Mouse (Mus musculus): ENCODE data around the gene Bbx. TPM values are rescaled to one million over a fixed set of nuclear protein-coding genes. Genes with fewer than 3 reads are reported as not detected.

The Bbx gene
- 24.8 and 29.2 TPM in 2 replicates for polyA plus RNA-seq (2016; fragmentation: Nextera tagmentation; extraction: Ambion mirVana)

- peak within 1 kb of the TSS; percentile 91 for H3K9ac ChIP-seq
- H3K27ac ChIP-seq = peak within 1 kb of the TSS; percentile 93
- peak; percentile 97 for ATAC-seq (ENCODE audit: low FRiP score, low read depth)
- H3K9me3 ChIP-seq = no peaks in the 10 kb centered on the region
- no peaks in the 10 kb centered on the region for H3K36me3 ChIP-seq
- H3K27me3 ChIP-seq (replicated peaks) = no peaks in the 10 kb centered on the region
- H3K4me2 ChIP-seq (replicated peaks) = peak within 1 kb of the TSS; percentile 100
- 1% methylated on average over 55 of the region's 55 CpGs for WGBS
- H3K4me1 ChIP-seq = peaks cover 13% of the 10 kb centered on the region; the same call in 1 of the 2 replicates
- peak within 1 kb of the TSS; percentile 87 for H3K4me3 ChIP-seq
These were observed at the start of gene Bbx for GRCm38 (mm10) chr16:50432062-50432878. Gene Bbx (minus strand): TSS chr16:50432390.

- Histone ChIP-seq H3K4me1 (no peaks in the 10 kb centered on the region), H3K36me3 (no peaks in the 10 kb centered on the region), H3K4me3 (no peak overlapping the region), H3K9ac (no peak overlapping the region), H3K9me3 (no peaks in the 10 kb centered on the region), H3K4me2 (replicated peaks) (peak overlapping the region; percentile 31; the same call in 1 of the 2 replicates), H3K27ac (no peak overlapping the region), H3K27me3 (replicated peaks) (no peaks in the 10 kb centered on the region)
- no peak for ATAC-seq (ENCODE audit: low FRiP score, low read depth)
- whole genome bisulfite sequencing = 68% methylated on average over 7 of the region's 7 CpGs
These were observed 49.7 kb upstream of the Bbx start for GRCm38 (mm10) chr16:50481892-50482291.

DNA sequence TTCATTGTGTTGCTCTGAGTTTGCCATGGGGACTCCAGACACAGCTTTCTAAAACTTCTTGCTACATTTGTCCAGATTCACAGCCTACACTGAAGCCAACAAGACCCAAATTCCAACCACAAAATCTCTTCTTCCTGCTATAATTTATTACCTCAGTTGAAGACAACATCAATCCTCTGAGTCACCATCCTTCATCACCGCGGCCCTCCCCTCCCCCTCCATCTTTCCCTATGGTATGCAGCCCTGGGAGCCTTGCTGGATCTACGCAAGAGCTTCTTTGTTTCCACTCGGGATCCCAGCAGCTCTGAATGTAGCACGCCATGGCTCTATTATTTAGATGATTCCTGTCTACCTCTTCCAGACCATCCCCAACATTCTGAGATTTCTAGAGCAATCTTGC, 49.2 kb upstream of the Bbx start:
- no peak overlapping the region for H3K9ac ChIP-seq

DNA sequence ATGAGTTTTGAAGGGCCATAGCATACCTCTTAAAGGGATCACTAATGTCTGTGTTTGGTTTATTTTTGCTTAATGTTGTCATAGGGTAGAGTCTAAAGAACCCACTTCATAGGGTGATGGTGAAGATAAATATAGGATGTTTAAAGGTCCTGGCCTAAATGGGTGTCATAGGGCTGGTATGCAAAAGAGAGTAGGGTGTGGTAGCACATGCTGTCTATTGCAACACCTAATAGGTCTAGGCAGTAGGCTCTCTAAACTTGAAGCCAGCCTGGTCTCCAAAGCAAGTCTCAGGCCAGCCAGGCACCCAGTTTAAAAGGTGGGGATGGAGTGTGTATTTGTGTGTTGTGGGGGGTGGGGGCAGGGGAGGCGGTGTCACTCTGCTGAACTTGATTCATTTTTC, 46.5 kb upstream of the Bbx start:
- H3K36me3 ChIP-seq = no peaks in the 10 kb centered on the region
- H3K4me1 ChIP-seq = no peaks in the 10 kb centered on the region
- H3K9me3 ChIP-seq = no peaks in the 10 kb centered on the region
- H3K27me3 ChIP-seq (replicated peaks) = no peaks in the 10 kb centered on the region
- ATAC-seq (ENCODE audit: low FRiP score, low read depth) = no peak
- no peak overlapping the region for H3K9ac ChIP-seq
- no peak overlapping the region for H3K4me2 ChIP-seq (replicated peaks)
- no peak overlapping the region for H3K27ac ChIP-seq
- WGBS = 85% methylated on average over 1 of the region's 1 CpGs
- no peak overlapping the region for H3K4me3 ChIP-seq

More for the DNA sequence above, 49.2 kb upstream of the Bbx start:
- WGBS = 61% methylated on average over 5 of the region's 5 CpGs
- H3K4me1 ChIP-seq = no peaks in the 10 kb centered on the region
- H3K27ac ChIP-seq = no peak overlapping the region
- H3K27me3 ChIP-seq (replicated peaks) = no peaks in the 10 kb centered on the region
- no peak overlapping the region for H3K4me2 ChIP-seq (replicated peaks)
- H3K4me3 ChIP-seq = no peak overlapping the region
- no peaks in the 10 kb centered on the region for H3K9me3 ChIP-seq
- no peaks in the 10 kb centered on the region for H3K36me3 ChIP-seq
- no peak for ATAC-seq (ENCODE audit: low FRiP score, low read depth)

GRCm38 (mm10) chr16:50477628-50478027, 45.4 kb upstream of the Bbx start:
- Histone ChIP-seq H3K27me3 (replicated peaks) (no peaks in the 10 kb centered on the region), H3K4me2 (replicated peaks) (no peak overlapping the region), H3K4me1 (no peaks in the 10 kb centered on the region), H3K27ac (no peak overlapping the region), H3K9ac (no peak overlapping the region), H3K4me3 (no peak overlapping the region), H3K36me3 (no peaks in the 10 kb centered on the region), H3K9me3 (no peaks in the 10 kb centered on the region)
- 90% methylated on average over 6 of the region's 6 CpGs for WGBS
- no peak for ATAC-seq (ENCODE audit: low FRiP score, low read depth)

- H3K27me3 ChIP-seq (replicated peaks) = no peaks in the 10 kb centered on the region
- H3K9me3 ChIP-seq = no peaks in the 10 kb centered on the region
- H3K36me3 ChIP-seq = no peaks in the 10 kb centered on the region
- WGBS = 28% methylated on average over 10 of the region's 10 CpGs
- peak overlapping the region; percentile 35 for H3K4me2 ChIP-seq (replicated peaks)
- H3K9ac ChIP-seq = no peak overlapping the region
- H3K27ac ChIP-seq = no peak overlapping the region
- ATAC-seq (ENCODE audit: low FRiP score, low read depth) = no peak
- H3K4me3 ChIP-seq = no peak overlapping the region
- H3K4me1 ChIP-seq = 0 out of 2 replicates have a peak, but pooled peaks cover 6% of the 10 kb centered on the region
These were observed 30.2 kb upstream of the Bbx start for GRCm38 (mm10) chr16:50462226-50462870.

- Histone ChIP-seq H3K9ac (no peak overlapping the region), H3K4me2 (replicated peaks) (no peak overlapping the region), H3K4me1 (0 out of 2 replicates have a peak, but pooled peaks cover 6% of the 10 kb centered on the region), H3K36me3 (no peaks in the 10 kb centered on the region), H3K4me3 (no peak overlapping the region), H3K9me3 (no peaks in the 10 kb centered on the region), H3K27me3 (replicated peaks) (no peaks in the 10 kb centered on the region), H3K27ac (no peak overlapping the region)
- no peak for ATAC-seq (ENCODE audit: low FRiP score, low read depth)
- WGBS = 48% methylated on average over 3 of the region's 3 CpGs
These were observed 27.0 kb upstream of the Bbx start for GRCm38 (mm10) chr16:50459146-50459545.

DNA sequence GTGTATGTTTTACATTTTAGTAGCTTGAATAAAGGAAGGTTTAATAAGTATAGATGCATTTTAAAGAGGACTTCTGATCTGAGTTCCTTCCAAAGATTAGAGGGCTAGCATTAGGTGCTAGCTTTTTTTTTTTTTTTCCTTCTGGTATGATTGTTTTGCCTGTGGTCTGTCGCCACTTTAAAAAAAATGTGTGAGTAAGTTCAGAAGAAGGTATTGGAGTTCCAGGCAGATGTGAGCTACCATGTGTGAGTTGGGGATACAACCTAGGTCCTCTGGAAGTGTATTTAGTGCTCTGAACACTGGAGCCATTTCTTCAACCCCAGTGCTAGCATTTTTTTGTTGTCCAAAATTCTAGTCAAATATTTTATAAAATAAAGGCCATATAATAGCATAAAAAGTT, 23.9 kb upstream of the Bbx start:
- 78% methylated on average over 1 of the region's 1 CpGs for WGBS
- no peak overlapping the region for H3K4me3 ChIP-seq
- no peak overlapping the region for H3K9ac ChIP-seq
- H3K27ac ChIP-seq = no peak overlapping the region
- H3K36me3 ChIP-seq = no peaks in the 10 kb centered on the region
- H3K4me1 ChIP-seq = no peaks in the 10 kb centered on the region
- ATAC-seq (ENCODE audit: low FRiP score, low read depth) = no peak
- no peak overlapping the region for H3K4me2 ChIP-seq (replicated peaks)
- no peaks in the 10 kb centered on the region for H3K27me3 ChIP-seq (replicated peaks)
- H3K9me3 ChIP-seq = no peaks in the 10 kb centered on the region

DNA sequence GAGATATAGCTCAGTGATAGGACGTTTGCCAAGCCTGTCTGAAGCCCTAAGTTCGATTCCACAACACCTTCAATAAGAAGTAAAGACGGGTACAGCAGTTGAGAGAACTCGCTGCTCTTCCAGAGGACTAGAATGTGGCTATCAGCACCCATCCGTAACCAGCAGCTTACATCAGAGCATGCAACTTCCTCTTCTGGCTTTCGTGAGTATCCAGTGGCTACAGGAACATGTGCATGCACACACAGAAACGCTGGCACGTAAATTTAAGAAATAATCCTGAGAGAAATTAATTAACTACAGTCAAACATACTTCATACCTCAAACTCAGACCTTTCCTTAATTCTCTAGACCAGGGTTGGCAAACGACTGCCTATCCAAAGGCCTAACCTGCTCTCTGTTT, 16.9 kb upstream of the Bbx start:
- no peak overlapping the region for H3K4me2 ChIP-seq (replicated peaks)
- no peaks in the 10 kb centered on the region for H3K27me3 ChIP-seq (replicated peaks)
- ATAC-seq (ENCODE audit: low FRiP score, low read depth) = no peak
- H3K4me1 ChIP-seq = no peaks in the 10 kb centered on the region
- no peak overlapping the region for H3K27ac ChIP-seq
- H3K9me3 ChIP-seq = no peaks in the 10 kb centered on the region
- no peak overlapping the region for H3K4me3 ChIP-seq
- no peak overlapping the region for H3K9ac ChIP-seq
- WGBS = 87% methylated on average over 9 of the region's 9 CpGs
- H3K36me3 ChIP-seq = no peaks in the 10 kb centered on the region

DNA sequence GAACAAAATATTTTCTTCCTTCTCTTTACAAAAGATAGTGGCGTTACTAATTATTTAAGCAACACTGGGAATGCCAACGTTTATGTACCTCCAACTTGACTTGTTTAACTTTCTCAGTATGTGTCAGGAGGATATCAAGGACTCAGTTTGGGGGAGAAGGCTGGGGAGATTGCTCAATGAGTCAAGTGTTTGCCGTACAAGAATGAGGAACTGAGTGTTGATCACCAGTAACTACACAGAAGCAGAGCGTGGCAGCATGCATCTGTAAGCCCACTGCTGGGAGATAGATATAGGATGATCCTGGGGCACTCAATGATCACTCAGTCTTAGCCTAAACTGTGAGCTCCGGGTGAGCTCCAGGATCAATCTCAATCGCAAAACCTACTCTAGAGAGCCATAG, 12.8 kb upstream of the Bbx start:
- Histone ChIP-seq H3K9ac (no peak overlapping the region), H3K36me3 (no peaks in the 10 kb centered on the region), H3K9me3 (no peaks in the 10 kb centered on the region), H3K27ac (no peak overlapping the region), H3K4me1 (no peaks in the 10 kb centered on the region), H3K4me2 (replicated peaks) (no peak overlapping the region), H3K27me3 (replicated peaks) (no peaks in the 10 kb centered on the region), H3K4me3 (no peak overlapping the region)
- no peak for ATAC-seq (ENCODE audit: low FRiP score, low read depth)
- 84% methylated on average over 6 of the region's 6 CpGs for whole genome bisulfite sequencing

DNA sequence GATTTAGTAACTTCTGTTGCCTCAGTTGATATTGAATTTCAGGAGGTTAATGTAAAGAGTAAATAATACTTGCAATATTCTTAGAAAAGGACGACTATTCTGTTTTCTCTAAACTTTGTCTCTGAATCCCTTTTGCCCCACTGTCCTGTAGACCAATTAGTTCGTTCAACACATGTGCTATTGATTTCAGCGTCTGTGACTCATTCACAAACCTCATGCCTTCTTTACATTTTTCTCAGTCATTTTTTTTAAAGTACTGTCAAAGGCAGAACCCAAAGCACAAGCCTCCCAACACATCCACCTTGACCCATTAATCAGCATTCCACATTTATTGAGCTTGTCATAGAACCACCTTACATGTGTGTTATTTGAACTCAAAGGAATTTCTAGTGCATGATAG, 6.6 kb upstream of the Bbx start:
- ATAC-seq (ENCODE audit: low FRiP score, low read depth) = no peak
- 78% methylated on average over 3 of the region's 3 CpGs for WGBS

GRCm38 (mm10) chr16:50437788-50438187, 5.6 kb upstream of the Bbx start:
- Histone ChIP-seq H3K9me3 (no peaks in the 10 kb centered on the region), H3K36me3 (no peaks in the 10 kb centered on the region), H3K27me3 (replicated peaks) (no peaks in the 10 kb centered on the region), H3K4me1 (no peaks in the 10 kb centered on the region), H3K4me2 (replicated peaks) (no peak overlapping the region), H3K27ac (no peak overlapping the region), H3K4me3 (no peak overlapping the region), H3K9ac (no peak overlapping the region)
- no peak for ATAC-seq (ENCODE audit: low FRiP score, low read depth)
- WGBS = 93% methylated on average over 15 of the region's 15 CpGs

More for the DNA sequence above, 6.6 kb upstream of the Bbx start:
- H3K27me3 ChIP-seq (replicated peaks) = no peaks in the 10 kb centered on the region
- H3K4me1 ChIP-seq = no peaks in the 10 kb centered on the region
- no peak overlapping the region for H3K4me2 ChIP-seq (replicated peaks)
- no peaks in the 10 kb centered on the region for H3K36me3 ChIP-seq
- no peak overlapping the region for H3K27ac ChIP-seq
- H3K9ac ChIP-seq = no peak overlapping the region
- H3K9me3 ChIP-seq = no peaks in the 10 kb centered on the region
- no peak overlapping the region for H3K4me3 ChIP-seq

Data from neural tube, embryonic 12.5 days (tissue).